Mouse (Mus musculus): Measurements from ENCODE around the gene Lrrc8a. TPM values are rescaled to one million over a fixed set of nuclear protein-coding genes. Genes with fewer than 3 reads are reported as not detected.
A peak's percentile ranks its signal among the peaks of the same experiment; 100 is the strongest.

Gene Lrrc8a
- polyA plus RNA-seq (2014; fragmentation: Nextera tagmentation; extraction: Ambion mirVana): 38.1 and 46.9 TPM in 2 replicates

DNA sequence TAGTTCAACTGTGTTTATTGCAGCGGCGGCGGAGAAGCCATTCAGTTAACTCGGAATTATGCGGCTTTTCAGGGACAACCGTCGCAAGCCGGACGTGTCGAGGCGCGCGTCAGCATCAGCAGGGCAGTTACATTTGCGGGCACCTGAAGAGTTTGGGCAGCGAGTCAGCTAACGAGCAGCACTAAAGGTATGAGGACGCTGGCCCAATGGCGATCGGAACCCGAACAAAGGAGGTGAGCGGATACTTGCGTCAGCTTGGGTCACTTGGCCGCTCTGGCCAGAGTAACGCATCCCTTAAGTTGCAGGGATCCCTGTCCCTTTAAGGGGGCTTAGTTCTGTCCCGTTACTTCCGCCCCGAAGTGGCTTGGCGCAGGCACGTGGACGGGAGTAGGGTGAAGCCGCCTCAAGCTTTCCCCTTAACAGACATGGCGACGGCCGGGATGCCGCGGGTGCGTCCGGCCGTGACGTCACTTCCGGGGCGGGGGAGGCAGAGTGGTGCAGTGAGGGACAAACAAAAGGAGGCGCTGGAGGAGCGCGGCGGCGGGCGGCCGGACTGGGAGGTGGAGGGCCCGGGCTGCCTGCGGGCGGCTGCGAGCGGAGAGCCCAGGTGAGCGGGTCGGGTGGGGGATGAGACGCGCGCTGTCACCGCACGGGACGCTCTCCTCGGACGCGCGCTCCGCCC lies at the start of gene Lrrc8a:
Gene Lrrc8a (plus strand): TSS at position 517 of the 682 bp plus-strand sequence.
- 2% methylated on average over 50 of the region's 67 CpGs for WGBS (ENCODE audit: insufficient replicate concordance)
- peaks cover 12% of the 10 kb centered on the region for H3K36me3 ChIP-seq (ENCODE audit: control insufficient read depth, insufficient read depth, low read length)

DNA sequence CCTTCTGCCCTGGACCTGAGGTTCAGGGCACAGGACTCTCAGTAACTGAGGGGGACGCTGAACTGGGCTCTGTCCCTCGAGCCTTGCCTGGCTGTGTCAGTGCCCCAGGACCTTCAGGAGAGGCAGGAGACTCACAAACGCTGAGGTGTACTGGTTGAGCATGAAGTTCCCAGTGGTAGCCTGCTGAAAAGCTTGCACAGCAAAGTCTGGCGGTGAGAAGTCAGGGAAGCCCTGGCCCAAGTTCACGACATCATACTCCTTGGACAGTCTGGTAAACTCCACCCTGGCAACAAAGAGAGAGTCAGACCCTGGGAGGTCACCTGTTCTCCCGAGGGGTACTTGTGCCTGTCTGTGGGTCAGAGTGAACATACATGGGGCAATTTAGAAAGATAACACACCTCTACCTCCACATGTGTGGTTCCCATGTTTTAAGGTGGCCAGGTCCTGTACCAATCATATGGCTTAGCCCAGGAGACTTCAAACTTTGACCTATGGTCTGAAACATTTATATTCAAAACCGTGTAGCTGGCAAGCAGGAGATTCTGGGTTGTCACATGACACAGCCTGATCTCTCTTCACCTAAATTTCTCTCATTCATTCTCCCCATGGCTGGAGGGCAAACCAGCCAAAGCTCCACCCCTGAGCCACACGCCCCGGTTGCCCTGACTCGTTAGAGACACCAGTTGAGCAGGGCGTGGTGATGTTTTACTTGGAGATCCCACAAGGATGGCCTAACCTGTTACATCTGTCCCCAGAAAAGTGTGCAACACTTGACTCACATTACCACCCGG lies 45.5 kb upstream of the Lrrc8a start:
- Histone ChIP-seq H3K4me3 (ENCODE audit: low read depth, low read length) (no peak overlapping the region), H3K4me2 (no peak overlapping the region), H3K36me3 (ENCODE audit: control insufficient read depth, insufficient read depth, low read length) (0 out of 2 replicates have a peak, but pooled peaks cover 2% of the 10 kb centered on the region), H3K9me3 (replicated peaks; ENCODE audit: control insufficient read depth, low read length) (no peaks in the 10 kb centered on the region), H3K27ac (ENCODE audit: low read depth, low read length) (no peak overlapping the region), H3K4me1 (ENCODE audit: control insufficient read depth, insufficient read depth, low read length) (no peaks in the 10 kb centered on the region), H3K27me3 (ENCODE audit: control insufficient read depth, insufficient read depth, low read length) (no peaks in the 10 kb centered on the region), H3K9ac (ENCODE audit: low read depth, low read length) (no peak overlapping the region)
- WGBS (ENCODE audit: insufficient replicate concordance): 88% methylated on average over 12 of the region's 12 CpGs
- no peak for ATAC-seq (replicated peaks; ENCODE audit: insufficient number of reproducible peaks, low FRiP score, low TSS enrichment)

More for the DNA sequence above, at the start of gene Lrrc8a:
- Histone ChIP-seq H3K27ac (ENCODE audit: low read depth, low read length) (peak within 1 kb of the TSS; percentile 92), H3K9ac (ENCODE audit: low read depth, low read length) (peak within 1 kb of the TSS; percentile 94), H3K4me2 (peak within 1 kb of the TSS; percentile 97), H3K27me3 (ENCODE audit: control insufficient read depth, insufficient read depth, low read length) (no peaks in the 10 kb centered on the region), H3K4me3 (ENCODE audit: low read depth, low read length) (peak within 1 kb of the TSS; percentile 95), H3K9me3 (replicated peaks; ENCODE audit: control insufficient read depth, low read length) (no peaks in the 10 kb centered on the region), H3K4me1 (ENCODE audit: control insufficient read depth, insufficient read depth, low read length) (peaks cover 32% of the 10 kb centered on the region)
- peak; percentile 94 for ATAC-seq (replicated peaks; ENCODE audit: insufficient number of reproducible peaks, low FRiP score, low TSS enrichment)

DNA sequence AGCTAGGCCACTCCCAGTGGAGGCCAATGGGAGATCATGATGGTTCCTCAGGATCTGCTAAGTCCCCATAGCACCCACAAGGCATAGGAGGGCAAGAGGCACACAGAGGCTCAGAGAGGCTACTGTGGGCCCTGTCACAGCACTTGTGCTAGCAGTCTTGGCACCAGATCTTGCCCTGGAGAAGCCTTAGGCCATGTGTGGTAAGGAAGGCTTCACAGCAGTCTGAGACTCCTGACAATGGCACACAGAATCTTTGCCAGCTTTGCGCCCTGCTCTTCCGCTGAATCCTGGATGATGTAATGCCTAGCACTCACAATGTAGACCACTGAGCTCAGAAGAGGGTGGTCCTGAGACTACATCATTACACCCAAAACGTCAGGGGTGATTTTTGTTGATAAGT lies 42.9 kb upstream of the Lrrc8a start:
- whole genome bisulfite sequencing (ENCODE audit: insufficient replicate concordance): 83% methylated on average over 3 of the region's 3 CpGs
- H3K4me3 ChIP-seq (ENCODE audit: low read depth, low read length): no peak overlapping the region
- ATAC-seq (replicated peaks; ENCODE audit: insufficient number of reproducible peaks, low FRiP score, low TSS enrichment): no peak
- H3K27ac ChIP-seq (ENCODE audit: low read depth, low read length): no peak overlapping the region
- no peak overlapping the region for H3K9ac ChIP-seq (ENCODE audit: low read depth, low read length)
- H3K9me3 ChIP-seq (replicated peaks; ENCODE audit: control insufficient read depth, low read length): no peaks in the 10 kb centered on the region
- no peaks in the 10 kb centered on the region for H3K4me1 ChIP-seq (ENCODE audit: control insufficient read depth, insufficient read depth, low read length)
- no peak overlapping the region for H3K4me2 ChIP-seq
- no peaks in the 10 kb centered on the region for H3K27me3 ChIP-seq (ENCODE audit: control insufficient read depth, insufficient read depth, low read length)
- 0 out of 2 replicates have a peak, but pooled peaks cover 2% of the 10 kb centered on the region for H3K36me3 ChIP-seq (ENCODE audit: control insufficient read depth, insufficient read depth, low read length)

DNA sequence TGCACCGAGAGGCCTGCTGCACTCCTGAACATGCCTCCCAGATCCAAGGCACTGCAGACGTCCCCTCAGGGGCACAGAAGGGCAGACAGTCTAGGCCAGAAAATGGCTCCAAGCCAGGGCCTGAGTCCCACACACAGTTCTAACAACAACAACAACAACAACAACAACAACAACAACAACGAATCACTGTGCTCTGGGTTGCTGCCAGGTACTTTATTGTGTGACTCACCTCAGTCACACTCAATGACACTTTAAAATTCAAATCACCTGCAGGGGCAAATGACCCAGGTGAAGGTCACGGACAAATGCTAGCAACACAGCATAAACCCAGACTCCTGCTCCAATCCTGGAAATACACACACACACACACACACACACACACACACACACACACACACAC lies 39.5 kb upstream of the Lrrc8a start:
- WGBS (ENCODE audit: insufficient replicate concordance): 55% methylated on average over 4 of the region's 4 CpGs
- Histone ChIP-seq H3K27me3 (ENCODE audit: control insufficient read depth, insufficient read depth, low read length) (no peaks in the 10 kb centered on the region), H3K9me3 (replicated peaks; ENCODE audit: control insufficient read depth, low read length) (no peaks in the 10 kb centered on the region), H3K36me3 (ENCODE audit: control insufficient read depth, insufficient read depth, low read length) (no peaks in the 10 kb centered on the region), H3K4me2 (no peak overlapping the region), H3K27ac (ENCODE audit: low read depth, low read length) (no peak overlapping the region), H3K4me3 (ENCODE audit: low read depth, low read length) (no peak overlapping the region), H3K9ac (ENCODE audit: low read depth, low read length) (no peak overlapping the region), H3K4me1 (ENCODE audit: control insufficient read depth, insufficient read depth, low read length) (peaks cover 4% of the 10 kb centered on the region; the same call in 1 of the 2 replicates)
- no peak for ATAC-seq (replicated peaks; ENCODE audit: insufficient number of reproducible peaks, low FRiP score, low TSS enrichment)

DNA sequence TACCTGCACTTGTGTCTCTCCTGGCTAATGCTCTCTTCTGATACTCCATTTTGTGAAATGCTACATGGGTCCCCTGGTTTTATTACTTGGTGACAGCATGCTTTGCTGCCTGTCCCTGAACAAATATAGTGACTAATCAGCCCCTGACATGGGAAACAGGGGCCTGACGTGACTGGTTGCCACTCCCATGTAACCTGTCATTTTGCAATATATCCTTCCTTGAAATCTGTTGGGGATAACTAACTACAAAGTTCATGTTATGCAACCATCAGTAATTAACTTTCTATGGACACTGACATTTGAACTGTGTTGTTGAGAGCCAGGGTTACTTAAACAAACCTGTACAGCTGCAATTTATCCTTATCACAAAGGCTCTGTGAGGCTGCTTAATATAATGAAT lies 37.5 kb upstream of the Lrrc8a start:
- no peaks in the 10 kb centered on the region for H3K27me3 ChIP-seq (ENCODE audit: control insufficient read depth, insufficient read depth, low read length)
- no peak overlapping the region for H3K9ac ChIP-seq (ENCODE audit: low read depth, low read length)
- peaks cover 4% of the 10 kb centered on the region; the same call in 1 of the 2 replicates for H3K4me1 ChIP-seq (ENCODE audit: control insufficient read depth, insufficient read depth, low read length)
- 42% methylated on average over 1 of the region's 1 CpGs for WGBS (ENCODE audit: insufficient replicate concordance)
- no peak overlapping the region for H3K27ac ChIP-seq (ENCODE audit: low read depth, low read length)
- H3K36me3 ChIP-seq (ENCODE audit: control insufficient read depth, insufficient read depth, low read length): no peaks in the 10 kb centered on the region
- H3K4me3 ChIP-seq (ENCODE audit: low read depth, low read length): no peak overlapping the region
- no peak overlapping the region for H3K4me2 ChIP-seq
- no peak for ATAC-seq (replicated peaks; ENCODE audit: insufficient number of reproducible peaks, low FRiP score, low TSS enrichment)
- H3K9me3 ChIP-seq (replicated peaks; ENCODE audit: control insufficient read depth, low read length): no peaks in the 10 kb centered on the region

DNA sequence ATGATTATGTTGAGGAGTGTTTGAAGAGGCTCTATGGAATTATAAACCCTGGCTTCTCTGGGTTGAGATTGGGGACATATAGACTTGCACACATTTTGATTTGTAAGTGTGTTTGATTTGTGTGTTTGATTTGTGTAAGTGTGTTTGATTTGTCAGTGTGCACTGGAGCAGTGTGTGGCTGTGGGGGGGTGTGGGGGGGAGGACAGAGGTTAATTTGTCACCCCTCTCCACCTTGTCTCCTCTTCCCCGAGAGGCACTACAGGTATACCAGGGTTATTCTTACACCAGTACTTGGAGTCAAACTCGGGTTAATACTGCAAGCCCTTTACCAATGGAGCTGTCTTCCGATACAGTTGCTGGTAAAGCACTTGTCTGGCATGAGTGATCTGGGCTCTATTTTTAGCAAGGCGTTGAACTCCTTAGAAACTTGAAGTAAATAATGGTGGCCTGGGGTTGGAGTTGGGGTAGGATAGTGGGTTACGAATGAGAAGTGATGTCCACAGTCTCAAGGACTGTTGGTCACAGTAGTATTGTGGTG lies 37.1 kb upstream of the Lrrc8a start:
- 48% methylated on average over 5 of the region's 5 CpGs for WGBS (ENCODE audit: insufficient replicate concordance)
- no peaks in the 10 kb centered on the region for H3K36me3 ChIP-seq (ENCODE audit: control insufficient read depth, insufficient read depth, low read length)
- no peak overlapping the region for H3K27ac ChIP-seq (ENCODE audit: low read depth, low read length)
- H3K9me3 ChIP-seq (replicated peaks; ENCODE audit: control insufficient read depth, low read length): no peaks in the 10 kb centered on the region
- H3K4me3 ChIP-seq (ENCODE audit: low read depth, low read length): no peak overlapping the region
- H3K27me3 ChIP-seq (ENCODE audit: control insufficient read depth, insufficient read depth, low read length): no peaks in the 10 kb centered on the region
- no peak overlapping the region for H3K9ac ChIP-seq (ENCODE audit: low read depth, low read length)
- ATAC-seq (replicated peaks; ENCODE audit: insufficient number of reproducible peaks, low FRiP score, low TSS enrichment): no peak
- H3K4me1 ChIP-seq (ENCODE audit: control insufficient read depth, insufficient read depth, low read length): peaks cover 4% of the 10 kb centered on the region; the same call in 1 of the 2 replicates
- H3K4me2 ChIP-seq: no peak overlapping the region

DNA sequence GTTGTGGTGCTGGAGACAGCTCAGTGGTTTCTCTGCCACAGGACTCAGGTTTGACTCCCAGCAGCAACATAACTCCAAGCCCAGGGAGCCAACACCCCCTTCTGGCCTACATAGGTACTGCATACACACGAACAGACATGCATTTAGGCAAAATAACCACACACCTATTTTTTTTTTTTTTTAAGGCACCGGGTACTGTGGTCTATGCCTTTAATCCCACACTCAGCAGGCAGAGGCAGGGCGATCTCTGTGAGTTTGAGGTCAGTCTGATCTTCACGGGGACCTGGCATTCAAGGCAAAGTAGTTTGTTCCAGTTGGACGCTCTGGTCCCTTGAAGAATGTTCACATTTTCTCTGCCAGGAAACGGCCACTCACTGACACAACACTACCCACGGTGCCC lies 34.1 kb upstream of the Lrrc8a start:
- H3K27ac ChIP-seq (ENCODE audit: low read depth, low read length): no peak overlapping the region
- H3K36me3 ChIP-seq (ENCODE audit: control insufficient read depth, insufficient read depth, low read length): no peaks in the 10 kb centered on the region
- H3K27me3 ChIP-seq (ENCODE audit: control insufficient read depth, insufficient read depth, low read length): no peaks in the 10 kb centered on the region
- peaks cover 8% of the 10 kb centered on the region for H3K4me1 ChIP-seq (ENCODE audit: control insufficient read depth, insufficient read depth, low read length)
- no peak for ATAC-seq (replicated peaks; ENCODE audit: insufficient number of reproducible peaks, low FRiP score, low TSS enrichment)
- H3K4me3 ChIP-seq (ENCODE audit: low read depth, low read length): no peak overlapping the region
- no peaks in the 10 kb centered on the region for H3K9me3 ChIP-seq (replicated peaks; ENCODE audit: control insufficient read depth, low read length)
- WGBS (ENCODE audit: insufficient replicate concordance): 70% methylated on average over 7 of the region's 7 CpGs
- H3K4me2 ChIP-seq: no peak overlapping the region
- H3K9ac ChIP-seq (ENCODE audit: low read depth, low read length): no peak overlapping the region

DNA sequence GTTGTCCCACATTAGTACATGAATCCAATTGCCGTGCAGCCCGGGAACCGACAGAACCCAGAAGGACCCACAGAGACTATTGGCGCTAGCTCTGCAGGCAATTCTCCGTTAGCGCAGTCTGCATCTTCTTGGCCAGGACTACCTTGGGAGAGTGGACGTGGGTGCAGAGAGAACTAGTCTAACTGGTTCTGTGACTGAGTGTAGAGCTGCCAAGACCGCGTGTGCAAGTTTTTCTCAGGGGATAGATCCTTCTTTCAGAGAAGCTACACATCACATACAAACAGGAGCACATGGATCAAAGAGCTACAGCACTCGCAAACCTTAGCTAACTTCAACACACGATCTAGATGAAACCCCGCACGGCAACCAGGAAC lies 32.3 kb upstream of the Lrrc8a start:
- WGBS (ENCODE audit: insufficient replicate concordance): 2% methylated on average over 13 of the region's 13 CpGs
- ATAC-seq (replicated peaks; ENCODE audit: insufficient number of reproducible peaks, low FRiP score, low TSS enrichment): no peak
- Histone ChIP-seq H3K9me3 (replicated peaks; ENCODE audit: control insufficient read depth, low read length) (no peaks in the 10 kb centered on the region), H3K4me1 (ENCODE audit: control insufficient read depth, insufficient read depth, low read length) (peaks cover 7% of the 10 kb centered on the region), H3K36me3 (ENCODE audit: control insufficient read depth, insufficient read depth, low read length) (no peaks in the 10 kb centered on the region), H3K27me3 (ENCODE audit: control insufficient read depth, insufficient read depth, low read length) (no peaks in the 10 kb centered on the region), H3K9ac (ENCODE audit: low read depth, low read length) (peak overlapping the region; percentile 82), H3K4me3 (ENCODE audit: low read depth, low read length) (peak overlapping the region; percentile 83), H3K27ac (ENCODE audit: low read depth, low read length) (peak overlapping the region; percentile 90), H3K4me2 (peak overlapping the region; percentile 90)
